Mouse (Mus musculus): ENCODE data around the gene Tmem217. TPM values are rescaled to one million over a fixed set of nuclear protein-coding genes. Genes with fewer than 3 reads are reported as not detected.

Tmem217 gene
- total and polyA plus RNA-seq, 3 experiments: 0.26 to 0.76 TPM; not detected in 1

GRCm38 (mm10) chr17:29595891-29596770 lies 43.9 kb upstream of the Tmem217 start:
- H3K27ac ChIP-seq (ENCODE audit: insufficient read depth, low read depth): no peak overlapping the region
- peaks cover 50 to 77% of the 10 kb centered on the region in 2 experiments for H3K36me3 ChIP-seq (replicated peaks in 1 of 2; ENCODE audit: control insufficient read depth in 1 of 2, insufficient read depth in 1 of 2, low read length in 1 of 2)
- DNase-seq (ENCODE audit: extremely low read depth): no peak
- H3K79me2 ChIP-seq (replicated peaks; ENCODE audit: control insufficient read depth, extremely low read depth, insufficient read depth, poor library complexity, severe bottlenecking): no peaks in the 10 kb centered on the region
- dilution Hi-C loops (cut with MboI; ENCODE audit: extremely low pct_ligation_motif_present, extremely low pct_unique_long_range_greater_than_20kb, low sequenced_read_pairs): no loop called here
- TF ChIP-seq JUN (IDR thresholded peaks at IDR 0.05; ENCODE audit: insufficient read depth, low read depth, low read length): no peak
- TF ChIP-seq SMC3 (IDR thresholded peaks at IDR 0.05; ENCODE audit: low read depth, low read length): no peak
- TF ChIP-seq ELF1 (IDR thresholded peaks at IDR 0.05; ENCODE audit: low read depth, low read length): no peak
- TF ChIP-seq UBTF (IDR thresholded peaks at IDR 0.05; ENCODE audit: low read depth, low read length): no peak
- TF ChIP-seq RCOR1 (conservative IDR thresholded peaks at IDR 0.05; ENCODE audit: low read depth, low read length): no peak
- TF ChIP-seq ETS1 (conservative IDR thresholded peaks at IDR 0.05; ENCODE audit: low read depth, low read length): no peak
- no peak for TF ChIP-seq PAX5 (IDR thresholded peaks at IDR 0.05; ENCODE audit: low read length)
- TF ChIP-seq ZNF384 (IDR thresholded peaks at IDR 0.05; ENCODE audit: low read depth, low read length): no peak
- no peak for TF ChIP-seq KAT2A (IDR thresholded peaks at IDR 0.05; ENCODE audit: insufficient replicate concordance, low read length)
- TF ChIP-seq CTCF (conservative IDR thresholded peaks at IDR 0.05 in 1 of 2, IDR thresholded peaks at IDR 0.05 in 1 of 2; ENCODE audit: low read depth in 2 of 2, low read length in 2 of 2): no peak
- TF ChIP-seq ZKSCAN1 (IDR thresholded peaks at IDR 0.05; ENCODE audit: borderline replicate concordance, low read depth, low read length): no peak
- TF ChIP-seq TBP (conservative IDR thresholded peaks at IDR 0.05; ENCODE audit: low read depth, low read length): no peak
- in situ Hi-C loops (cut with MboI; ENCODE audit: low pct_ligation_motif_present, low pct_unique_long_range_greater_than_20kb, low sequenced_read_pairs): no loop called here
- no peaks in the 10 kb centered on the region for H3K4me1 ChIP-seq (ENCODE audit: control insufficient read depth in 1 of 2, insufficient read depth in 2 of 2)
- no peaks in the 10 kb centered on the region for H3K27me3 ChIP-seq (replicated peaks)
- H3K9me3 ChIP-seq (replicated peaks; ENCODE audit: low read length): no peaks in the 10 kb centered on the region
- no peak overlapping the region for H3K9ac ChIP-seq (ENCODE audit: insufficient read depth, low read depth)
- H3K4me2 ChIP-seq (ENCODE audit: insufficient read depth, low read depth, poor library complexity, severe bottlenecking): no peak overlapping the region
- H3K4me3 ChIP-seq (replicated peaks in 1 of 3; ENCODE audit: low read depth in 2 of 3, low read length in 2 of 3, poor library complexity in 1 of 3): no peak overlapping the region

GRCm38 (mm10) chr17:29589221-29589898 lies 37.2 kb upstream of the Tmem217 start:
- peaks cover 9 to 55% of the 10 kb centered on the region in 2 experiments for H3K36me3 ChIP-seq (replicated peaks in 1 of 2; ENCODE audit: control insufficient read depth in 1 of 2, insufficient read depth in 1 of 2, low read length in 1 of 2)
- no peak overlapping the region for H3K4me3 ChIP-seq (replicated peaks in 1 of 3; ENCODE audit: low read depth in 2 of 3, low read length in 2 of 3, poor library complexity in 1 of 3)
- H3K9me3 ChIP-seq (replicated peaks; ENCODE audit: low read length): no peaks in the 10 kb centered on the region
- DNase-seq (ENCODE audit: extremely low read depth): no peak
- no peak overlapping the region for H3K9ac ChIP-seq (ENCODE audit: insufficient read depth, low read depth)
- no peak overlapping the region for H3K27ac ChIP-seq (ENCODE audit: insufficient read depth, low read depth)
- H3K4me1 ChIP-seq (ENCODE audit: control insufficient read depth in 1 of 2, insufficient read depth in 2 of 2): peaks cover 0 to 24% of the 10 kb centered on the region in 2 experiments; a peak in 2 of 4 replicates
- TF ChIP-seq ZNF384 (IDR thresholded peaks at IDR 0.05; ENCODE audit: low read depth, low read length): no peak
- no peak for TF ChIP-seq HCFC1 (IDR thresholded peaks at IDR 0.05; ENCODE audit: low read depth, low read length)
- no peak for TF ChIP-seq GABPA (IDR thresholded peaks at IDR 0.05; ENCODE audit: insufficient replicate concordance, low read depth, low read length)
- no peaks in the 10 kb centered on the region for H3K79me2 ChIP-seq (replicated peaks; ENCODE audit: control insufficient read depth, extremely low read depth, insufficient read depth, poor library complexity, severe bottlenecking)
- no peaks in the 10 kb centered on the region for H3K27me3 ChIP-seq (replicated peaks)
- in situ Hi-C loops (cut with MboI; ENCODE audit: low pct_ligation_motif_present, low pct_unique_long_range_greater_than_20kb, low sequenced_read_pairs) (no loop called here), dilution Hi-C loops (cut with MboI; ENCODE audit: extremely low pct_ligation_motif_present, extremely low pct_unique_long_range_greater_than_20kb, low sequenced_read_pairs) (no loop called here)
- no peak overlapping the region for H3K4me2 ChIP-seq (ENCODE audit: insufficient read depth, low read depth, poor library complexity, severe bottlenecking)

Data from CH12.LX (cell line).